Mouse (Mus musculus) ES-CJ7 (cell line): ENCODE data around the gene Olfr222.

Experiments
- DNase-seq: peaks from one replicate; pipeline ENCODE4 v3.0.0; 2011; ENCODE audit warnings: low read depth, low spot score

Olfr222 gene

DNA sequence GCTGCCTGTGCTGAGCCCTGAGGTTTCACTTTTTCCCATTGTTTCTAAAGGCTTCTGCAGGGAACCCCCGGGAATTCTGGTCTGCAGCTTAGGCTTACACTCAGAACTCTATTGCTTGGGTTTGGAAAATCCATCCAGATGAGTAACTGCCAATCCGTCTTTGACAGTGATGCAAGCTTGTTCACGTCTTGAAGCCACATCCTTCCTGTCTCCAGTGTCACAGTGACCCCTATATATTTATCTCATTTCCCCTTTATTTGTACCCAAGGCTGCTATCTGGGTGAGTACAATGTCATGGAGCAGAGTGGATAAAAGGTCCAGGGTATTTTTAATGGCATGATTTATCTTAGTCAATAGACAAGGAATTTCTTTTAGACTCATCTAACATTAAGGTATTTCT is 34.7 kb downstream of the Olfr222 start, which contains the start of gene Nlrp3:
Gene Nlrp3 (plus strand): TSS at position 245 of the 400 bp plus-strand sequence.
- no peak for DNase-seq

DNA sequence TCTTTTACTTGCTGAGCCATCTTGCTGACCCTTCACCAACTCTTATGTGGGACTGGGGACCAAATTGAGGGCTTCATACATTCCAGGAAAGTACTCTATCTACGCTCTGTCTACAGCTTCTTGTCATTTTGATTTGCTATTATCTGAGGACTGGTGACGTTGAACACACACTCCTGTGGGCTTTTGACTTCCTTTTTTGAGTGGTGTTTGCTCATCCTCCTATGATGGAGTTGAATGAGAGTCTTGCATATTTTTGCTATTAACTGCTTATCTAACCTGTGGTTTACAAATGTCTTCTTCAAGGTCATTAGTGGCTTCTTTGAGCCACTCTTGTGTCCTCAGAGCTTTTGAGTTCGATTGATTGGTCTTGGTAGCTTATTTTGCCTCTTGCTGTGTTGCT is 35.9 kb downstream of the Olfr222 start:
- no peak for DNase-seq

DNA sequence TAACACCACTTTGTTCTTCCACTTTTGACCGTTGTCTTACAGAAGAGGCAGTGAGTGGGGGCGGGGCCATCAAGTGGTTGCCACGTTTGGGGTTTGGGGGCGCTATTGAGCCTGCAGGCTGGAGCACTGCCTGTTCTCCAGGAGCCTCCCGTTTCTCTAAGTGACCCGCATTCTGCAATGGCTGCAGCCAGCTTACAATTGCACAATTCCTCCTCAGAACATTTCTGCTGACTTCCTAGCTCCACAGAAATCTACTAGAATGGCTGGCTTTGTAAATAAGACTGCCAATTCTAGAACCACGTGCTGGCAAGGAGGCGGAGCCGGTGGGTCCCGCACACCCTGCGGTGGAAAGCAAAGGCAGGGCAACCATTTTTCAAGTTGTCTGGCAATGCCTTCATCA is 37.6 kb downstream of the Olfr222 start:
- DNase-seq, result peak; percentile 78

DNA sequence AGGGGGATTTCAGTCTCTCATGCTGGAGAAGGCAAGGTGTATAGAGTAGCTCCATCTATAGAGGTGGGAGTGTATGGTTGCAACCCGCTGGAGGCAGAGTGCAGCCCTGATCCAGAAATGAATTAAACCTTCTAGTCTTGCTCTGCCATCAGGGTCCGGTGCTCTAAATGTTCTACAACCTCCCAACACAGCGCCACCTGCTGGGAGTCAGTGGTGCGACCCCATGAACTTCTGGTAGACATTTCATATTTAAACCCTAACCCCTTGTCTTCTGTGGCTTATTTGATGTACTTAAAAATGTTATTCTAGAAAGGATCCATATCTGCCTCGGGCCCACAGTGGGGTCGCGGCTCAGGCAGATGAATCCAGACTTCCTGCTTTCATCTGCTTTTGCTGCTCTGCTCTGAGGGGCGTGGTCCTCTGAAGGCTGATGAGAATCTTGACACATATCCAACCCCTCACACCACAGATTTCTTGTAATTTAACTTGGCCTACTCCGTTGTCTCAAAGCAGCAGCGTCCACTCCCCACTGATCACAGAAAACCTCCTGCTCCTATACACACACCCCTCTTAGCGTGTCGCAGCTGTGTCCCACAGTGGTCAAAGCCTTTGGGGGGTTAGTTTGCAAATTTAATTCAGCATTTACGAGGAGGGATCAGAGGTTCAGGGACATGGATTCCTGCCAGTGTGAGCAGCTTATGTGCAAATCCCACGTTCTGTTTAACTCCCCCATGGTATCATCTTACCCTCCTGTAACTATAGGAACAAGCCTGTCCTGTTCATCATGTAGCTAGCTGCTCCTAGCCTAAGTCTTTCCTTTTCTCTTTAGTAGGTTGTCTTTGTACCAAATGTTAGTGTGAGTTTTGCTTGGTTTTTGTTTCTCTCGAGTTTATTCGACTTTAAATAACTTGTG is 38.6 kb downstream of the Olfr222 start:
- DNase-seq, result peak; percentile 75

DNA sequence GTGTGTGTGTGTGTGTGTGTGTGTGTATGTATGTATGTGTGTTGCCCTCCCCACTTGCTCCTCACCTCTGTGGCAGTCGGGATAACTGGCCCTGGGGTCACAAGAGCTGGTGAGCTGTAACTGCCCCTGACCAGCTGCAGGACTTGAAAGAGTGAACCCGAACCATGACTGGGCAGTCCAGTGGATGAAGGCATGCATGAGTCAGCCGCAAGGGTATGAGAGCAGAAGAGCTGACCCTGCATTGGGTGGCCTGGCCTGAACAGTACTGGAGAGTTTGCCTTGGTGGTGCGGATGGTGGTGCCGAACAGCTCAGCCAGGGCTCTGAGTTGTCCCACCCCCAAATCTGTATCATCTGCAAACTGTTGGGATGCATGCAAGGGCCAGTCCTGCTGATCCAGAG is 44.5 kb downstream of the Olfr222 start:
- no peak for DNase-seq

DNA sequence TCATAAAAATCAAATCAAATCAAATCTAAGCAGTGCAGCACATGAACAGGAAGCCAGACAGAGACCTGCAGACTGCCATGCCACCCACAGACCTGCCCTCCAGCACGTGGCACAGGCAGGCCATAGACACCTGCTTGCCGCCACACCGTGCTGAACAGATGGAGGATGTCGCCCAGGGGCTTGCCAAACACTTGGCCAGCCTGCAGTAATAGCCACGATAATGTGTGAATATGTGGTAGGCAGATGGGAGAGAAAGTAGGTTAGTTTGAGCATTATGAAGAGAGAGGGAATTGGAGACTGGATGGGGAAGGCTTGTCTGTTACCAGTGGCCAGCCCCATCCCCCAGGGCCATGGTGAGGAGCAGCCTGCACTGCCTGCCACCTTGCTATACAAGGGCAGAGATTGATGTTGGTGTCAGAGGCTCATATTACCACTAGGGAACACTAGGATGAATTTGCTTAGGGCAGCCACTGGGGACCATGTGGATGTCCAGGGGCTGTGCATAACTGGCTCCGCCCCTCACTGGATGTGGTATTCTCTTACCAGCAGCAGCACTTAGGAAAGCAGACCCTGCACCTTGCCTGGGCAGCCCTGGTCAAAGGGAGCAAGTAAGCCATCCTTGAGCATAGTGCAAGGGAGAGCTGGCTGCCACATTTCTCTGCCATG is 45.0 kb downstream of the Olfr222 start:
- peak; percentile 55 for DNase-seq

DNA sequence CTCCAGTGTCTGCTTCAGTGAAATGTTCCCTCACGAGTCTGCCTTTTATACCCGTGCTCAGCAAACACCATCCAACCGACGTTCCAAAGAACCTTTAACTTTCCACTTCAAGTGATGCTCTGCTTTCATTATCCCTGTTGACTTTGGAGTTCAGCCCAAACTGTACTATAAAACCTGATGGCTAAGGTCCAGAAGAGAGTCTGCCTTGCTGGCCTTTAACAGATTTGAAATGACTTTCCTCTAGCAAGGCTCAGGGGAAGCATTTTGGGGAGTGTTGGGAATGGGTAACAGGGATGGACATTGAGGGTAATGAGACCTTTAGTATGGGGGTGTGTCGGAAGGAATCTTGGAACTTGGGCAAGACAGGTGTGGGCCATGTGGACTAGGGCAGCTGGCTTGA is 45.8 kb downstream of the Olfr222 start:
- no peak for DNase-seq

DNA sequence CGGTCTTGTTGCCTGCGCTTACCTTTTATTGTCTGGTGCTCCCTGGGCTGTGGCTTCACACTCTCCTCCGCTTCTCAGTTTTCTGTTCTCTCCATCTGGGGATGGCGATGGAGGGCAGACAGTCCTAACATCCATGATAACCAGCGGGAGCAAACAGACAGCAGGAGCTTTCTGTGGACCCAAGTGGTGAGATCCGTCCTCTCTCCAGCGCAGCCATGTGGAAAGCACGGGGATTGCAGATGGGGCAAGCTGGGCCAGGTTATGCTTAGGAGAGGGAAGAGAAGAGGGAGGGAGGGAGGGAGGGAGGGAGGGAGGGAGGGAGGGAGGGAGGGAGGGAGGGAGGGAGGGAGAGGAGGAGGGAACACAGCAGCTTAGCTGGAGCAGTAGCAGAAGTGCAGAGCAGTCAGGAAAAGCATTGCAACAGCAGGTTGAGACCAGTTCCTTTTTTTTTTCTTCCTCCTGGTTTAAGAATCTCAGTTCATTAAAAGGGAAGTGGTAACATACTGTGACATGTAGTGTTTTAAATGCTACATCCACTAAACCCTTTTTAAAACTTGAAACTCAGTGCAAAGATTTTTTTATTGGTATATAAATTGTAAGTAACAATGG is 49.5 kb downstream of the Olfr222 start, which contains the start of gene Zkscan17:
Gene Zkscan17 (minus strand): TSS at position 280 of the 609 bp plus-strand sequence.
- DNase-seq, result peak; percentile 93

DNA sequence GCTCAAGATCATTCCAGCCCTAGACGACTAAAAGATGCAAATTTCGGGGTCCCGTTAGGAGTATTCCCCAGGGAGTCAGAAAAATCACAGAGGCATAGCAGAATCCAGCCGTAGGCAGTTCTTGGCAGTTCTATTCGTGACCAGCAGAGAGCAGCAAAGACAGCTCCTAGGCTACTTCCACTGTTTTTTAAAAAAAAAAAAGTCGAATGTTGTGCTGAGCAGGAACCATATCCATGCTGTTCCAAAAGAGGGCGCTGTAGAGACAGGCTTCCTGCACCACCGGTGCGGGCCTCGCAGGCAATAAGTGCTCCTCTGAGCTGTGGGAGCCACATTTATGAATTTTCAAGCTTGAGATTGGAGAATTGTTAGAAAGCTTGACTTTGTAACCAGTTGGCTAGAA is 50.8 kb downstream of the Olfr222 start:
- peak; percentile 94 for DNase-seq

DNA sequence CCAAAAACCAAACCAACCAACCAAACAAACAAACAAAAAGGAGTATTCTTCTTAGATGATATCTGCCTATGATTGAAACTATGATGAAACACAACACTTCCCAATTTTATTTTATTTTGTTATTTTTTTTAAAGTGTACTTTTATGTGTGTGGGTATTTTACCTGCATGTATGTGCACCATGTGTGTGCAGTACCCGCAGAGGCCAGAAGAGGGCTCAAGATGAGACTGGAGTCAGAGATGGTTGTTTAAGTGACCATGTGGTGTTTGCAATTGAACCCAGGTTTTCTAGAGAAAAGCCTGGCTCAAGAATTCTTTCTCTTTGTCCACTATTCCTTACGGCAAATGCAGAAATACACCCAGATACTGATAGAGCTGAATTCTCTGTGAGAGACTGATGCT is 51.9 kb downstream of the Olfr222 start:
- peak; percentile 73 for DNase-seq
